Mouse (Mus musculus): Measurements from ENCODE around the gene Antxr1. TPM values are rescaled to one million over a fixed set of nuclear protein-coding genes. Genes with fewer than 3 reads are reported as not detected.

The Antxr1 gene
- polyA plus RNA-seq, 1 experiment from 2014 or later: 2.8 TPM

DNA sequence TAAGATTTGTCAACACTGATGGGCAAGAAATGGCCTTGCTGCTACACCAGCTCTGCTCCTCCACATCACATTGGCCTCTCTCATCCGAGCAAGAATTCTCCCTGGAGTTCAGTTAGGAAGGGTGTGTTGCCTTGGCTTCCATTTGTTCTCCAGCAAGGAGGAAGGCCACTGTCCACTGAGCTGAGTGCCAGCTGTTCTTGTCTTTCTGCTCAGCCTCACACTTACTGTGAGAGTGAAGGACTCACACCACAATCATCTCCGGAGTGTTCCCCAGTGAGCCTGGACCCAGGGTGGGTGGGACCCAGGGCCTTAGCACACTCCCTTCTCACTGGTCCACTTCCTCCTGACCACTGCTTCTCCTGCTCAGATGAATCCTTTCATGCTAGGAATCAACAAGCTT, 8.7 kb downstream of the Antxr1 start:
- Histone ChIP-seq H3K9me3 (no peaks in the 10 kb centered on the region), H3K4me3 (no peak overlapping the region), H3K27ac (no peak overlapping the region), H3K27me3 (ENCODE audit: insufficient read depth, poor library complexity, severe bottlenecking) (no peaks in the 10 kb centered on the region), H3K4me1 (replicated peaks) (peaks cover 5% of the 10 kb centered on the region; the same call in 1 of the 2 replicates), H3K36me3 (no peaks in the 10 kb centered on the region)
- 90% methylated on average over 2 of the region's 2 CpGs for WGBS
- no peak for DNase-seq (ENCODE audit: low spot score)

DNA sequence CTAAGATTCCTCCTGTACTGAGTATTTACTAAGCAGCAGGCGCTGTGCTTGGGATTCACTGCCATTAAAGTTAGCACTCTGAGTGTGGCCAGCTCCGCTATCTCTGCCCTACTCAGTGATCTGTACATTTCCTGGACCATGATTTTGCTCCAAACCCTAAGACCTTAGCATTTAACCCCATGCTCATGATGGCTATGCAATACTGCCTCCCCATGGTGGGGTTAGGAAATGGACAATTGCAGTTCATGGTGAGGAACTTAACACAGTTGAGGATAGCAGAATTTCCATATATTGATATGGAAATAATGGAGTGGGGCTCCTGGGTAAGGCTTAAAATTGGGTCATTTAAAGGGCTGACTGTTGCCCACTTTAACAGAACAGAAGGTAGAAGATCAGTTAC, 12.2 kb downstream of the Antxr1 start:
- no peak for DNase-seq (ENCODE audit: low spot score)
- Histone ChIP-seq H3K4me3 (no peak overlapping the region), H3K9me3 (no peaks in the 10 kb centered on the region), H3K36me3 (no peaks in the 10 kb centered on the region), H3K4me1 (replicated peaks) (no peaks in the 10 kb centered on the region), H3K27me3 (ENCODE audit: insufficient read depth, poor library complexity, severe bottlenecking) (no peaks in the 10 kb centered on the region), H3K27ac (no peak overlapping the region)
- 77% methylated on average over 2 of the region's 2 CpGs for WGBS

GRCm38 (mm10) chr6:87318651-87319050, 17.0 kb downstream of the Antxr1 start:
- DNase-seq (ENCODE audit: low spot score): no peak
- Histone ChIP-seq H3K27ac (no peak overlapping the region), H3K4me3 (no peak overlapping the region), H3K27me3 (ENCODE audit: insufficient read depth, poor library complexity, severe bottlenecking) (no peaks in the 10 kb centered on the region), H3K4me1 (replicated peaks) (no peaks in the 10 kb centered on the region), H3K9me3 (no peaks in the 10 kb centered on the region), H3K36me3 (no peaks in the 10 kb centered on the region)
- 97% methylated on average over 7 of the region's 7 CpGs for WGBS

- Histone ChIP-seq H3K9me3 (no peaks in the 10 kb centered on the region), H3K4me1 (replicated peaks) (no peaks in the 10 kb centered on the region), H3K4me3 (no peak overlapping the region), H3K27ac (no peak overlapping the region), H3K27me3 (ENCODE audit: insufficient read depth, poor library complexity, severe bottlenecking) (no peaks in the 10 kb centered on the region), H3K36me3 (0 out of 2 replicates have a peak, but pooled peaks cover 2% of the 10 kb centered on the region)
- 92% methylated on average over 8 of the region's 8 CpGs for WGBS
- DNase-seq (ENCODE audit: low spot score): no peak
Measured at GRCm38 (mm10) chr6:87316966-87317365, 18.7 kb downstream of the Antxr1 start.

DNA sequence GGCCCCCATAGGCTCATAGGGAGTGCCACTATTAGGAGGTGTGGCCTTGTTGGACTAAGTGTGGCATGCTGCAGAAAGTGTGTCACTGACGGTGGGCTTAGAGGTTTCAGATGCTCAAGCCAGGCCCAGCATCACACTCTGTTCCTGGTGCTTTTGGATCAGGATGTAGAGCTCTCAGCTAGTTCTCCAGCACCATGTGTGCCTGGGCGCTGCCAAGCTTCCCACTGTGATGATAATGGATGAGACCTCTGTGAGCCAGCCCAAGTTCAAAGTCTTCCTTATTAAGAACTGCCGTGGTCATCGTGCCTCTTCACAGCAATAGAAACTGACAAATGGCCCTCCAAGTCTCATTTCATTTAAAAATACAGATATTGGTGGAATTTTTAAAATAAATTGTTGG, 22.9 kb downstream of the Antxr1 start:
- no peak overlapping the region for H3K27ac ChIP-seq
- no peak for DNase-seq (ENCODE audit: low spot score)
- H3K4me1 ChIP-seq (replicated peaks): no peaks in the 10 kb centered on the region
- H3K4me3 ChIP-seq: no peak overlapping the region
- no peaks in the 10 kb centered on the region for H3K27me3 ChIP-seq (ENCODE audit: insufficient read depth, poor library complexity, severe bottlenecking)
- no peaks in the 10 kb centered on the region for H3K9me3 ChIP-seq
- WGBS: 85% methylated on average over 4 of the region's 4 CpGs
- peaks cover 43% of the 10 kb centered on the region for H3K36me3 ChIP-seq

- H3K36me3 ChIP-seq: peaks cover 27% of the 10 kb centered on the region
- WGBS: 92% methylated on average over 8 of the region's 8 CpGs
- H3K9me3 ChIP-seq: no peaks in the 10 kb centered on the region
- H3K27ac ChIP-seq: no peak overlapping the region
- H3K27me3 ChIP-seq (ENCODE audit: insufficient read depth, poor library complexity, severe bottlenecking): peaks cover 12% of the 10 kb centered on the region; the same call in 1 of the 2 replicates
- DNase-seq (ENCODE audit: low spot score): no peak
- H3K4me3 ChIP-seq: no peak overlapping the region
- H3K4me1 ChIP-seq (replicated peaks): peaks cover 18% of the 10 kb centered on the region
Measured at GRCm38 (mm10) chr6:87304486-87304885, 31.1 kb downstream of the Antxr1 start.

- peaks cover 10% of the 10 kb centered on the region for H3K36me3 ChIP-seq
- WGBS: 72% methylated on average over 5 of the region's 5 CpGs
Measured at GRCm38 (mm10) chr6:87302746-87303145, 32.9 kb downstream of the Antxr1 start.

GRCm38 (mm10) chr6:87301991-87302390, 33.6 kb downstream of the Antxr1 start:
- H3K27me3 ChIP-seq (ENCODE audit: insufficient read depth, poor library complexity, severe bottlenecking): peaks cover 12% of the 10 kb centered on the region; the same call in 1 of the 2 replicates
- peaks cover 3% of the 10 kb centered on the region for H3K36me3 ChIP-seq
- 0 out of 2 replicates have a peak overlapping the region, but pooled peaks have one; percentile 23 for H3K27ac ChIP-seq
- H3K4me1 ChIP-seq (replicated peaks): peaks cover 18% of the 10 kb centered on the region
- no peak for DNase-seq (ENCODE audit: low spot score)
- no peak overlapping the region for H3K4me3 ChIP-seq
- 47% methylated on average over 4 of the region's 4 CpGs for WGBS
- no peaks in the 10 kb centered on the region for H3K9me3 ChIP-seq

More at GRCm38 (mm10) chr6:87302746-87303145, 32.9 kb downstream of the Antxr1 start:
- Histone ChIP-seq H3K9me3 (no peaks in the 10 kb centered on the region), H3K4me1 (replicated peaks) (peaks cover 18% of the 10 kb centered on the region), H3K27me3 (ENCODE audit: insufficient read depth, poor library complexity, severe bottlenecking) (peaks cover 12% of the 10 kb centered on the region; the same call in 1 of the 2 replicates), H3K4me3 (no peak overlapping the region), H3K27ac (no peak overlapping the region)
- DNase-seq (ENCODE audit: low spot score): no peak

GRCm38 (mm10) chr6:87294904-87295303, 40.7 kb downstream of the Antxr1 start:
- DNase-seq (ENCODE audit: low spot score): no peak
- Histone ChIP-seq H3K4me1 (replicated peaks) (no peaks in the 10 kb centered on the region), H3K9me3 (no peaks in the 10 kb centered on the region), H3K27me3 (ENCODE audit: insufficient read depth, poor library complexity, severe bottlenecking) (no peaks in the 10 kb centered on the region), H3K36me3 (no peaks in the 10 kb centered on the region), H3K4me3 (no peak overlapping the region), H3K27ac (no peak overlapping the region)
- 94% methylated on average over 3 of the region's 3 CpGs for WGBS

DNA sequence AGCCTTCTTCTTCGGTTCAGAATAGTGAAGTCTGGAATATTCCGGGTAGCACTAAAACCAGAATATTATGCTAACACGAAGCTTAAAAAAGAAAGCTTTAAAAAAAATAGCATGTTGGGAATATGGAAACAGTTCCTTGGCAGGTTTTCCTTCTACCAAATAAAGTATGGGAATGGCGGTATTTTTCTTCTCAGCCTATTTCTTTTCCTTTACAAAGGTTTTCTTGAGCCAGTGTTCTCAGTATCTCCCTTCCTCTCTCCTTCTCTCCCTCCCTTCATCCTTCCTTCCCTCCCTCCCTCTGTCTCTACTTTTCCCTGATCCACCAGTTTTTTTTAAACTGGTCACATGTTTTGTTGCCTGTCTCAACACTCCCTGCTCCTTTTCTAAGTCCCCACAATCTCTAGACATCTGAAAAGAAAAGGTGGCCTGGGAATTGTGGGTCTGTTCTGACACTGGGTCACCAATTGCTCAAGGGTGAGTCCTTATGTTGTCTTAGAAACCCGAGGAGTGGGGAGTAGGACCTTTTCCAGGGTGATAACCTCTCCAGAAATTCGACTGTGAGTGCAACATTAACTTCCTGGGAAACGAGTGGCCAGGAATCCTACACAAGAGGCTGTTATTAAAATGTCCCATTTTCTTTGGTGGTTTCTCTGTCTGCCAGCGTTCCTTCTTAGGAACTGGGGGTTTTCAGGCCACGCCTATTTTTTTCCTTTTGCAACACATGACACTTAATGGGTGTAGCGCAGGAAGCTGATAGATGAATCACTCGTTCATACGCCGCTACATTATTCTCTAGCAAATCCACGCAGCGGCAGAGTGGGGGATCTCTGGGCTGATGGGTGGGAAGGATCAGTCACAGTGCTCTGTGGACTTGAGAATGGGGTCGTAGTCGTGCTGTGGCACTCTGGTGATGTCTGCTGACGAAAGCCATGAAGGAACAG, 42.4 kb downstream of the Antxr1 start:
- WGBS: 89% methylated on average over 18 of the region's 18 CpGs
- no peaks in the 10 kb centered on the region for H3K36me3 ChIP-seq
- H3K4me1 ChIP-seq (replicated peaks): no peaks in the 10 kb centered on the region
- no peaks in the 10 kb centered on the region for H3K27me3 ChIP-seq (ENCODE audit: insufficient read depth, poor library complexity, severe bottlenecking)
- H3K27ac ChIP-seq: no peak overlapping the region
- DNase-seq (ENCODE audit: low spot score): no peak
- H3K9me3 ChIP-seq: no peaks in the 10 kb centered on the region
- no peak overlapping the region for H3K4me3 ChIP-seq

DNA sequence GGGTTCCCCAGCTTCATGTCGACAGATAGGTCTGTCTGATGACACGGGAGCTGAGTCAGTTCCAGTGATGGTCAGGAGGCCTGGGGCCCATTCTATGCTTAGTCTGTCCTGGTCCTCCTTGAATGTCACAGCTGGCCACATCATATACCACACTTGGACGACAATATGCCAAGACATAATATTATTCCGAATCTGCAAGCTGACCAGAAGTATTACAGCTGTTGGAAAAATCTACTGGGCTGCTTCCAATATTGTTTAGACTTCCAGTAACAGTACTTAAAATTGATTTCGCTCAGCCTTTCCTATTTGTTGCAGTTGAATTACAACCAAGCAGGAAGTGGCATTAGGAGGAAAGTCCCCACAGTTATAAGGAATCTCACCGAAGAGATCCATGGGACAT, 48.4 kb downstream of the Antxr1 start:
- H3K4me1 ChIP-seq (replicated peaks): no peaks in the 10 kb centered on the region
- no peak for DNase-seq (ENCODE audit: low spot score)
- H3K9me3 ChIP-seq: no peaks in the 10 kb centered on the region
- no peak overlapping the region for H3K4me3 ChIP-seq
- H3K36me3 ChIP-seq: peaks cover 32% of the 10 kb centered on the region
- WGBS: 91% methylated on average over 6 of the region's 6 CpGs
- H3K27me3 ChIP-seq (ENCODE audit: insufficient read depth, poor library complexity, severe bottlenecking): no peaks in the 10 kb centered on the region
- no peak overlapping the region for H3K27ac ChIP-seq

GRCm38 (mm10) chr6:87285365-87285749, 50.3 kb downstream of the Antxr1 start:
- Histone ChIP-seq H3K4me1 (replicated peaks) (no peaks in the 10 kb centered on the region), H3K27ac (no peak overlapping the region), H3K27me3 (ENCODE audit: insufficient read depth, poor library complexity, severe bottlenecking) (no peaks in the 10 kb centered on the region), H3K4me3 (no peak overlapping the region), H3K36me3 (peaks cover 32% of the 10 kb centered on the region), H3K9me3 (no peaks in the 10 kb centered on the region)
- DNase-seq (ENCODE audit: low spot score): no peak
- WGBS: 94% methylated on average over 7 of the region's 7 CpGs

DNA sequence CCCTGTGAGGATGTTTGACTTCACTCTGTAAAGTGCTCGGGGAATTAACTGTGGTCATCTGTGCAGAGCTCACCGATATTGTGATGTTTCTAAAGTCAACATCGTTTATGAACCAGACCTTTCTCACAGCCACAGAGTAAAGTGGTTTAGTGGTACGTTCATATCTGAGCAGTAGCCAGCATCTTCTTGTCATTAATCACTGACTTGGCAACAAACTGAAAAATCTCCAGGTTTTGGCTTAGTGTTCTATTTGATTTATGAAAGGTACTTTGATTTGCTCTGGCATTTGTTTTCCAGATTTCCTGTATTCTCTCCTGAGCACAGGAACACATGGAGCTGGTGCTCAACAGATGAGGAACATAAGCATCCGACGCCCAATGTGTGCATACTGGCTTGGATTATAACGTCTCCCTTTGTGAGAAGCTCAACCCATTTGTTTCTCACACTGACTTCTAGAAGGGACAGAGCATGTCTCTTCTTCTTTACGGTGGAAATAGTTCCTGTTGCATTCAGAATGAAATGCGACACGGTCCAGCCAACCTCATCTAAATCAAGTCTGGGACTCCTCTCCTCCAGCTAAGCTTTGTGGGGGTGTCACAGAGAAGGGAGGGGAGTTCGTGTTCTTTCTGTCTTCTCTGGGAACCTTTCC, 50.8 kb downstream of the Antxr1 start:
- Histone ChIP-seq H3K27ac (no peak overlapping the region), H3K27me3 (ENCODE audit: insufficient read depth, poor library complexity, severe bottlenecking) (no peaks in the 10 kb centered on the region), H3K9me3 (no peaks in the 10 kb centered on the region), H3K4me3 (no peak overlapping the region), H3K36me3 (peaks cover 32% of the 10 kb centered on the region), H3K4me1 (replicated peaks) (no peaks in the 10 kb centered on the region)
- no peak for DNase-seq (ENCODE audit: low spot score)
- 90% methylated on average over 11 of the region's 11 CpGs for WGBS

All from hindbrain, embryonic 10.5 days (tissue).